Mouse (Mus musculus) fat pad, adult 2 months (tissue): ENCODE measurements at regions not wholly inside any gene's neighbourhood (a gene's known extent, or its start where the extent isn't known, plus 50 kb on each side); places are given as distances from the start of the nearest gene placed in this dataset.

Experiments used
- DNase-seq: peaks from one replicate; pipeline ENCODE4 v3.0.0-alpha.2; 2011; ENCODE audit warnings: low read depth, low spot score; ENCODE audit errors: extremely low read depth

DNA sequence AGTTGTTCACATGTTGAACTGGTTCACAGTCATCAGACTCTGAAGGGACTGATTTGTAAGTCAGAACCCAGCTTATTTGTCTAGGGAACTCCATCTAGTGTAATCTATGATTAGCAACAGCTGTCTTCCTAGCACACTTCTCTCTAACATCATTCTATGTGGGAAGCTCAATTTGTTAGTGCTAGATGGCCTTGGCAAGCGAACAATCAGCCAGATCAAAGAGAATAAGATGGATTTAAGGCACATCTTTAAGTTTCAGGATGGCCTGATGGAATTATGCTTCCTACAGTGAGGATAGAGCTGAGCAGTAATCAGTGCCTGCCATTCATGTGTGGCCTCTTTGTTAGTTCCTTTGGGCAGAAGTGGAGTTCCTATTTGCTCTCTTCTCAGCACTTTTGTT, 183.1 kb upstream of the Pdcd1 start:
- no peak for DNase-seq

- no peak for DNase-seq
Measured at GRCm38 (mm10) chr1:94221006-94221405, 168.7 kb upstream of the Pdcd1 start.

DNA sequence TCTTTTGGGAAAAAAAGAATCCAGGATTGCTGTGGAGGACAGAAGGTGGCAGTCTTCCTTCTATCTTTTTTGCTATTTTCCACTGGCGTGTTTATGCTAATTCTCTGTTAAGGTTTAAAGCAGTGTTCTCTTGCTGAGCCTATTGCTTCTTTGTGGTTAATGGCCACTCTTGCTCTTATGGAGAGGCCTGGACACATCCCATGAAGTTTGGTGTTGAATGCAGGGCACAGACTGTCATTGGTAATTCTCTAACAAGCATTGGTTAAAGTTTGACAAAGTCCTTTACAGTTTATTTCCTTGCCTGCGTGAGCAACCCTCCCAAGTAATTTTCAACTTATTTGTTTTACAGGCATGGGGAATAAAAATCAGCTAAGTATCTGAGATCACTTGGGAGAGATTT, 165.1 kb upstream of the Pdcd1 start:
- no peak for DNase-seq

GRCm38 (mm10) chr1:94208929-94209328, 156.6 kb upstream of the Pdcd1 start:
- no peak for DNase-seq

DNA sequence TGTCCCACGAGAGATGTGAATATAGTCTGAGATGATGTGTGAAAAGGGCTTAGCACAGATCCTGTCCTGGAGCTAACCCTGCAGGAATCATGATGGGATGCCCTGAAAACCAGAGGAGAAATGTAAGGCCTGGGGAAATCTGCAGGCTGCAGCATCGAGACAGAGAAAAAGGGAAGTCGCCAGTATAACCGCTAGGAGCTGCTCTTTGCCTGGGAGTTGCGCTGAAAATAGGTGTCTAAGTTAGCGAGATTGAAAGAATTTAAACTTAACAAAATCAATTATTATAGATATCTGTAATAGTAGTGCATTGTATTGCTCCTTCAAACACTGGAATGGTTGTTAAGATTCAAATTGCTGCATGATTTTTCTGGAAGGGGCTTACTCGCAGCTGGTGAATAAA, 155.5 kb upstream of the Pdcd1 start:
- DNase-seq = no peak

GRCm38 (mm10) chr1:94203281-94203680, 150.9 kb upstream of the Pdcd1 start:
- no peak for DNase-seq

DNA sequence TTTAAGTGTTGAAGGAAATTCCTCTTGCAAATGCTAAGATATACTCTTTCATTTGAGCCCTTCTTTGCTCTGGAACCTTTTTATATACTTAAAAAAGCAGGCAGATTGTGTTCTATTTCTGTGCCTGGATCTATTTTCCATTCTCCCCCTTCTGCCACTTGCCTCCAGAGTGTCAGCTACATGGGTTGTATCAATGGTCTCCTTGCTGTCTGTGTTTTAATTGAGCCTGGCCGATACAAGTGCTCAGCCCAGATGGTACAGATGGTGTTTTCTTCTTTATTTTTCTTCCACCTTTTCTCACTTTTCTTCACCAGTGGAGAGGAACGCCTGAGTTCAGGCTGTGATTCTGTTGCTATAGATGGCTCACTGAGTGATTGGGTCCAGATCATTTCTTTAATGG, 131.5 kb upstream of the Pdcd1 start:
- no peak for DNase-seq

DNA sequence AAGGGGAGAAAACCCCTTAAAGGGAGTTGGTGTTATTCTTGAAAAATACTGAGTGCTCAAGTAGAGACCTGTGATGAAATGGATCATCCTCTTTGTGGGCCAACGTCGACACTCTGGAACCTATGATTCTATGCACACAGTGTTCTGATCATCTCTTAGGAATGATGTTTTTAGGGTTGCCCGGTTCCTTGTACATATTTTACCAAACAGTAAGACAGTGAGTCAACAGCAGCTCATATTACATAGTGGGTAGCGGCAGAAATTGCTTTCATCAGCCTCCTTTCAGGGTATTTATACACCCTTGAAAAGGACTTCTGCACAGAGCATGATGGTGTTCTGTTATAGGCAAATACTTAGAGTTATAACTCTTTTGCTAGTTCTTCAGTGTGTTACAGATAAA, 97.6 kb upstream of the Pdcd1 start:
- DNase-seq = no peak

- no peak for DNase-seq
Measured at GRCm38 (mm10) chr1:94147015-94147414, 94.7 kb upstream of the Pdcd1 start.

- no peak for DNase-seq
Measured at GRCm38 (mm10) chr1:94140518-94140917, 88.2 kb upstream of the Pdcd1 start.

GRCm38 (mm10) chr1:94139445-94140062, 87.2 kb upstream of the Pdcd1 start:
- no peak for DNase-seq

GRCm38 (mm10) chr1:94136731-94137130, 84.4 kb upstream of the Pdcd1 start:
- DNase-seq = no peak
